Mouse (Mus musculus) G1E-ER4 (cell line): Measurements from ENCODE around the gene Gabbr2. TPM values are rescaled to one million over a fixed set of nuclear protein-coding genes. Genes with fewer than 3 reads are reported as not detected.

ENCODE experiments used
- GATA1 ChIP-seq: IDR thresholded peaks from one replicate; pipeline ENCODE4 v1.8.0; 2012; ENCODE audit warnings: low read length, inconsistent platforms
- polyA plus RNA-seq: library from polyadenylated mRNA; stranded (reverse); fragments of >175 nt; gene quantifications from 2 replicates; pipeline ENCODE4 v1.2.3, GENCODE M21; 2012

Gabbr2 gene
- polyA plus RNA-seq, 1 experiment, result not detected

DNA sequence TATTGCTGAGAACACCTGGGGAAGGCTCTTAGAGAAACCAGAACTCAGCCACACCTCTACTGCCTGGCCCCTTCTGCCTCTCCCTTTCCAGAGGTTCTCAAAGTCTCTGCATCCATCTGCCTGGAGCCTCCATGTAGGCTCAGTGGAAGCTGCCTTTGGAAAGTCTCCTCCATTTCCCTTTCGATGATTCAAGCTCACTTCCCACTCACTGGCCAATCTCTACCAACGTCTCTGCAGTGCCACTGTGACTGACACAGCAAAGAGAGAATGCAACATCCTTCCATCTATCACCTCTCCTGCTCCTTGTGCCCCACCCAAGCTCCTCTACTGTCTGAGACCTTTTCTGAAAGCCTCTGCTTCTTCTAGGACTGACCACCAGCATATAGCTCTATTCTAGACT lies 6.3 kb upstream of the Gabbr2 start:
- no peak for TF ChIP-seq GATA1

DNA sequence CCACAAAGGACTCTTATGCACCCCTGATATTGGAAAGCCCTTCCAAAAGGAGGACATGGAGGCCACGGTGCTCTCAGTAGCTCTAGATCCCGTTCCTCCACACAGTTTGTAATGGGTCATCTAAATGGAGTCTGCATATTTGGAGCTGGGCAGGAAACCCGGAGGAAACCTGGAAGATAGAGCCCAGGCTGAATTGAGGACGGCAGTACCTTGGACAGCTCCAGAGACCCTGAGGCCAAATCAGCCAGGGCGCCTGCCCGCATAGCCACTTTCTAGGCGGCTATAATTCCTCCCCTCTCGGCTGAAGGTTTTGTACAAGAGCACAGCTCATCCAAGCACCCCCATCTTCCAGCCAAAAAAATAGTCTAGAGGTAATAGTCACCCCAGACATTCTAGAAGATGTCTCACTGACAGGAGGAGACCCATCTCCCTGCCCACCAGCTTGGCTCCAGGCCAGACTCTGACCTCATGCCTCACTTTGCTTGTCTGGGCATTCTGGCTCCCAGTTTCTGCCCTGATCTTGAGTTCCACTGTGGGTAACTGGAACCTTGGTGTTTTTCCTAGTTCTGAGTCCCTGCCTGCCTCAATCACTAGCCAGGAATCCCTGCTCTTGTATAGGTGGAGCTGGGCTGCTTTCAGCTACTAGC lies 1.3 kb upstream of the Gabbr2 start:
- no peak for TF ChIP-seq GATA1

DNA sequence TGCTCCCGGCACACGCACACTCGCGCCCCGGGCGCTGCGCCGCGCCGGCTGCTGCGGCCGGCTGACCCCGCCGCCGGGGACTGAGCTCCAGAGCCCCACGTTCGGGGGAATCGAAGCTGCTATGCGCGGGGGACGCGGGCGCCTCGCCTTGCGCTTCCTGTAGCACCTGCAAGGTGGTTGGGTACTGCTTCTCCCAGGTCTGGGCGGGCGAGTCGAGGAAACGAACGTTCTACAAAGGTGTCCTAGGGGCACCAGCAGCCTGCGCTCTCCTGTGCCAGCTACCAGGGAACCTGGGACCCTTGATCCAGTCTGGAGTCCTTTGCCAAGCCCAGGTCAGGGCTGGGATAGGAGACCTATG lies 265 bp upstream of the Gabbr2 start:
- no peak for TF ChIP-seq GATA1

DNA sequence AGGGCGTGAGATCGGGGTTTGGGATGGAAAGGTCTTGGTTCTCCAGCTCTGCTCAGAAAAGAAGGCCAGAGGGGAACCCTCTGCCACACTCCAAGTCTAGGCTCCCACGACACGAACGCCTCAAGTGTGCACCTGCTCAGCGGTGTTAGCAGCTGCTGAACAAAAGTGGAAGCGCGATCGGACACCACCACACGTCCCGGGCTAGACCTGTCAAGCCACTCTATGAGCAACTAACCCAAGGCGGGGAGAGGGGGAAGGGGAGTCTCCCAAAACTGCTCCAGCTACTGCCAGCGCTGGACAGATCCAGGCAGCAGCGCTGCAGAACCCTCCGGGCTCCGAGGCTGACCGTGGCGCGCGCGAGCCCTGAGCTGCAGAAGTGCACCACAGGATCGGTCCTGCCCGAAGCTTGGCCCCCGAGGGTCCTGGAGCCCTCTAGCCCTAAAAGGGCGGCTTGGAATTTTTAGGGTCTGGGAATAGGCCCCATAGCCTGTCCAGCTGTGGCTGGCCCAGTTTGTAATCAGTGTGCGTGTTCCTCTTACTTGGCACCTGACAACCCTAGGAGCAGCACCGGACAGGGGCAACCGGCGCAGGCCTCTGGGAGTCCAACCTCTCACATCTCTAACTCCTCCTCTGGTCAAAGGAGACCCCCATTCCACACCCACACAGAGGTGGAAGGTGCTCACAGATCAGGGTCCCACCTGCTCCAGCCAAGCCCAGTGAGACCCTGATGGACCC lies 1.2 kb downstream of the Gabbr2 start:
- TF ChIP-seq GATA1, result no peak

DNA sequence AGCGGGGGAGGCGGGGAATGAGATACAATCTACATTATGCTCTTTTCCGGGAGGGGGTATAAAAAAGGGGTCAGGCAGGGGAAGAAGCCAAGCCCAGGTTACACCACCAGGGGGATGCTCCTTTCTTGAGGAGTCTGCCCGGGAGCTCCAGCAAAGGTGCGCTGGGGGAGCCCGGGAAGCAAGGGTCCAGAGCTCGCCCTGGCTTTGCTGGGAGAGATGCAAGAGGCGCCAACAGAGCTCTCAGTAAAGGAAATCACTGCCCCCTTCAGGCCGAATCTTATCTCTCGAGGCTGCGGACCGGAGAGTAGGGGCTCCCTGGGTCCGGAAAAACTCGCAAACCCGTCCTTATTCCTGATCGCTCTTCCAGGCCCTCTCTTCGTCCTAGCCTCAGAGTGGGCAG lies 1.8 kb downstream of the Gabbr2 start:
- TF ChIP-seq GATA1, result no peak

DNA sequence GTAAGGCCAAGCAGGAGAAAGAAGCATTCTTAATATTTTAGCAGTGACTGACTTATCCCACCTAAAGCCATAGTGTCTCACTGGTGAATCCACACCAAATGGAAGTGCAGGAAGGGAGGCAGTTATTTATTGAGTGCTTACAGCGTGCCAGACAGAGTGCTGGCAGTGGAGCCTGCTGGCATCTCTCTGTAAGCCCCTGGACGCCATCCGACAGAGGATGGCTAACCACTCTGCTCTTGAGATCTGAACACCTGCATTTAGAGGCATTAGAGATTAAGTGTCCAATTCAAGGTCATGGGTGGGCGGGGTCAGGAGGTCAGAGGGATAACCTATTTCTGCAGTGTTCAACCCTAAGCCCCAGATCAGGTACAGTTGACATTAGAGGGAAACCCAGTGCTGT lies 2.8 kb downstream of the Gabbr2 start:
- TF ChIP-seq GATA1, result no peak

DNA sequence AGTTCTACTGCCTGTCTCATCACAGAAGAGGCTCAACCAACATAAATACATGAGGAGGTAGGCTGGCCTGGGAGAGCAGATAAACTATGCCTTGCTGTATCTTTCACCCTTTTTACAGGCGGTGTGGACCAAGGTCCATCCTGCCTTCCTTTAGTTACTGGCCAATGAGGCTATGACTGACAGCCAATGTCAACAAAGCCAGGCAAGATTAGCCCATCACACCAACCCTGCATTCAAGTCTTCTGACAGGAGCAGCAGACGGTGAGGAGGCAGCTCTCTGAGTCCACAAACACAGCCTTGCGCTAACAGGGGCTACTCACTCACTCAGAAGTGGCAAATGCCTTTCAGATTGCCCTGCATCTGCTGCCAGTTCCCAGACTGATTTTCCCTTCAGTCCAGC lies 3.4 kb downstream of the Gabbr2 start:
- no peak for TF ChIP-seq GATA1

DNA sequence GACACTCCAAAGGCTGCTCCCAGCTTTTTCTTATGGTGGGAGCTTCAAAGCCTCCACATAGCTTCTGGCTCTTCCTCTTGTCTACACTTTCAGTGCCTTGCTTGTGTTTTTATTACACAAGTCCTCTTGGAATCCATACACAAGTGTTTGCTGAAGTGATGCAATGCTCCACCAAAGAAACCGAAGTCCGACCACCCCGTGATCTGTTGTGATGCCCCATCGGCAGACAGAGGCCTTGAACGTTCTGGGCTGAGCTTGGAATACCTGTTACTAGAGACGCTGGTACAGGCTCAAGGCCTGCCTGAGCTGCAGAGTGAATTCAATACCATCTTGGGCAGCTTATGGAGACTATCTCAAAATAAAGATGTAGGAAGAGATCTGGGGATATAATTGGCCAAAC lies 3.9 kb downstream of the Gabbr2 start:
- no peak for TF ChIP-seq GATA1

DNA sequence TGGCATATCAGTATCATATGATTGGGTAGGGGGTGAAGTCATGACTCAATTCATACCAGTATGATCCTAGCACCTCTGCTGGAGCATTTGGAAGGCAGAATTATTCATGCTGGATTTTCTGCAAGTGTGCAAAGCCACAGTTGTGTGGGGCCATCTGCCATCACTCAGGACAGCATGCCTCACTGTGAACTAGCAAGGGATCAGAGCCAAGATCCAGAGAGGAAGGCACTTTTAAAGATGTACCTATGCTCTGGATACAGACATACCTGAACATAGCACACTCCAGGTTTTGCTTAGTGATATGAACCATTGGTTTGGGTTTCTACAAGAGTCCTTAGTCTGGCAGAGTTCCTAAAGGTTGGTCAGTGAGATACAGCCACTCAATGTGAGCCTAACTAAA lies 5.6 kb downstream of the Gabbr2 start:
- TF ChIP-seq GATA1, result no peak

DNA sequence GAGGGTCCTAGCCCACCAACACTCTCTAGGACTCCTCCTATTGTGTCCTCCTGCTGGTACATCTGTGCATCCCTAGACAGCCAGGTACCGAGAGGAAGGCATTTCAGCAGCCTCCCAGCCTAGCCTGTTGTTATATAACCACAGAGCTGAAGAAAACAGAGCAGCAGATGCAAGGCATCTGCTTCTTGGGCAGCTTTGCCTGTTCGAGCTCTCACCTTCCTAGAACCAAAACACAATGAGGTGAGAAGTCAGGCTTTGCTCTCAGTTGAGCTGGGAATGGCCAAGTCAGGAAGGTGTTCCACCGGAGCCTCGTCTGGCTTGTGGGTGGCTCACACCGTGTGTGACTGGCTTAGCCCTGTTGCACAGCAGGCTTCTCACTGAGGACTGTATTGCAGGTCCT lies 8.8 kb downstream of the Gabbr2 start:
- no peak for TF ChIP-seq GATA1

DNA sequence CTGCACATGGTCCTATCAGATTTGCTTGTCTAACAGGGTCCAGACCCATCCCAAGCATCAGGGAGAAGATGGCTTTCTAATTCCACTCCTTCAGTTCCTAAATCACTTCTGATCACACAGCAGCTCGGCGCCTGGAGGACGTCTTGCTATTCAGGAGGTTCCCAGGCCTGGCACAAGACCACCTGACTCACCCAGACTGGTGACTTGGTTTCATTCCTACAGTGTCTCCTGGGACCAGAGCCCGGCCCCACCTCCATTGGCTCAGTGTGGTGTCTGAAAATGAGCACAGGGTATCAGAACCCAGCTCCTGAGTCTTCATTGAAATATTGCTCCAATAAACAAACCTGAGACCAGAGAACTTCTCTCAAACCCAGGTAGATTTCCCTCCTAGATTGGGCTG lies 9.6 kb downstream of the Gabbr2 start:
- TF ChIP-seq GATA1, result no peak

DNA sequence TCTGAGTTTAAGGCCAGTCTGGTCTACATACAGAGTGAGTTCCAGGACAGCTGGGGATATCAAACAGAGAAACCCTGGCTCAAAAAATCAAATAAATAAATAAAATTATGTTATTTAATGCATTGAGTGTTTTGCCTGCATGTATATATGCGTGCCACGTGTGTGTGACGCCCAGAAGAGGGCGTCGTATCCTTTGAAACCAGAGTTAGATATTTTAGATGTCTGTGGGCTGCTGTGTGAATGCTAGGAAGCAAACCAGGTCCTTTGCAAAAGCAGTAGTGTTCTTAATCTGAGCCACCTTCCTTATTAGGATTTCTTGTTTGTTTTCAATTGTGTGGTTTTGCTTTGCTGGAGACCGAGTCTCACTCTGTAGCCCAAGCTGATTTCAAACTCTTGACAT lies 13.3 kb downstream of the Gabbr2 start:
- no peak for TF ChIP-seq GATA1

DNA sequence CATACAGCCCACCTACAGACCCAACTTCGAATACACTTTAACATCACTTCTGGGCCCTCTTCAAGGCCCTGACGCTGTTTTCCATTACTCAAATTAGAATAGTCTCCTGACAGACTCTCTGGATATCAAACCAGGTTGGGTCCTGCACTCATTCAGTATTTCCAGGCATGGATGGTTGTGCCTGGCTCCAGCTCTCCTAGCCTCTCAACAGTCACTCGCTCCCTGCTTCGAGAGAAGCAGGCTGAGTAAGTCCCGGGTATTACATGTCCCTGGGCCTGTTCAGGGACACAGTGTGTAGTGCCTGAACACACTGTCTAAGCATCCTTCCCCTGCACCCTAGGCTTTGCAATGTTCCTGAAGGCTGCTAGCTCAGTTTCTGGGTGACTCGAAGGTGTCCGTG lies 14.5 kb downstream of the Gabbr2 start:
- no peak for TF ChIP-seq GATA1

DNA sequence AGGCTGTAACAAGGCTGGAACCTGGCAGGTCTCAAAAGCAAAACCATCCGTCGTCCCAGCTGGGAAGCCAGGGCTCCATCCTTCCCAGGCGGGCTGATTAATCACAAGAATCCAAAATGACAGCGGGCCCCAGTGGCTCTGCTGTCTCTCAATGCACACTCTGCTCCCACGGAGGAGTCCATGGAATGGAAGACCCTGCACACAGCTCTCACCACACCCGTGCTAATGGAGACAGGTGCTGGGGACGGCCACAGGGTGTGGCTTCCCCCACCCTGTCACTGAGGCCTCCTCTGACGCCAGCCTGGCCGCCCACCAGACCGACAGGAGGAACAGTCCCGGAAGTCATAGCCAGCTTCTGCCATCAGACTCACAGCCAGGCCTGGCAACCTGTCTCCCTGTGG lies 15.0 kb downstream of the Gabbr2 start:
- TF ChIP-seq GATA1, result no peak

DNA sequence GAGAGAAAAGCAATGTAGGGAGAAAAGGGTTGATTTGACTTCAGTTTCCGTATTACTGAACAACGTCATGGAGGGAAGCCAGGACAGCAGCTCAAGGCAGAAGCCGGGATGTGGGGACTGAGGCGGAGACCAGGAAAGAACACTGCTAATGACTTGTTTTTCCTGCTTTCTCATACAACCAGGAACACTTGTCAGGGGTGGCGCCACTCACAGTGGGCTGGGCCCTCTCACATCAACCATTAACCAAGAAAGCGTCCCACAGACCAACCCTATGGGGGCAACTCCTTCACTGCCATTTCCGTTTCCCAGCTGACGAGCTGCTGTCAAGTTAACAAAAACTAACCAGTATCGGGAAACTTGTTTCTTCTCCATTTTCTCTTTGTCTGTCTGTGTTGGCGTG lies 18.4 kb downstream of the Gabbr2 start:
- no peak for TF ChIP-seq GATA1

DNA sequence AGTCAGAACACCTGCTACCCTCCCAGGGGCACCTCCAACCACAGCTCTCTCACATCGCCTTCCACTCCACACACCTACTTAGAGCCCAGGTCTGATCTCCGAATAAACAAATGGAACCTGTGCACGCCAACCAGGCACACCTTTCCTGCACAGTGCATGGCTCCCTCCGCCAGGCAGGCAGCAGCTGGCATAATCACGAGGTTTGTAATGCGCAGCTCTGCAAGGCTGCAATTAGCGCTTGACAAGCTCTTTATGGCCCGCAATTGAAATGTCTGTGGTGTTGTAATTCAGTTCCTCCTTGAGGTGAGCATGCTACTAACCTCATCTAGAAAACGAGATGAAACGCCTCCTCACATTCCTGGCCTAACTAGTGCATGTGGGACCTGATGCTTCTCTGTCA lies 23.7 kb downstream of the Gabbr2 start:
- no peak for TF ChIP-seq GATA1

DNA sequence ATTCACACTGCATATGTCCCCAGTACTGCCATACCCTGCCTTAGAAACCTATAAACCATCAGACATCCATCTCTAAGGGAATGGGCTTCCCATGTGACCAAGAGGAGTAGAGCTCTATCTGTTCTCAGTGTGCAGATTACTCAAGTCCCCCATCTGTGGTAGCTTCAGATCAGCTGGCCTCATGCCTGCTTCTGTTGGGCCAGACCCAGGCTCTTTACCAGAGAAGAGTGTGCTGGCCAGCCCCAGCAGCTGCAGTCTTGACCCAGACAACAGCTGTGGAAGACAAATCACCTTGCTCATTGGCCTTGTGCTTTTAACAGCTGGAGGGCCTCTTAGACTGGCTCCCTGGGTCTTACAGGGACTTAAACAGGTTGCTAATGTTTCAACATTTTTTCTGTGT lies 25.1 kb downstream of the Gabbr2 start:
- no peak for TF ChIP-seq GATA1
